Mouse (Mus musculus): ENCODE data around the gene Asb2. TPM values are rescaled to one million over a fixed set of nuclear protein-coding genes. Genes with fewer than 3 reads are reported as not detected.

Gene Asb2
- polyA plus RNA-seq, 1 experiment from 2014 or later, result 254 TPM

GRCm38 (mm10) chr12:103360812-103361211, 5.0 kb upstream of the Asb2 start:
- H3K9me3 ChIP-seq (ENCODE audit: control insufficient read depth, low read length), result no peaks in the 10 kb centered on the region
- 82% methylated on average over 8 of the region's 8 CpGs for WGBS
- H3K27me3 ChIP-seq (ENCODE audit: control insufficient read depth, insufficient read depth, low read length), result no peaks in the 10 kb centered on the region
- peaks cover 29 to 34% of the 10 kb centered on the region in 2 experiments for H3K4me1 ChIP-seq (ENCODE audit: control insufficient read depth in 2 of 2, insufficient read depth in 2 of 2, low read length in 2 of 2)
- H3K4me3 ChIP-seq (ENCODE audit: control insufficient read depth in 1 of 2, insufficient read depth in 1 of 2, low read depth in 1 of 2, low read length in 2 of 2), result no peak overlapping the region
- no peak overlapping the region for H3K4me2 ChIP-seq (ENCODE audit: low read length)
- H3K27ac ChIP-seq (replicated peaks in 1 of 2; ENCODE audit: control insufficient read depth in 1 of 2, insufficient read depth in 1 of 2, low read depth in 2 of 2, low read length in 2 of 2), result no peak overlapping the region
- no peak overlapping the region for H3K9ac ChIP-seq (ENCODE audit: low read length)
- H3K36me3 ChIP-seq (ENCODE audit: control insufficient read depth, insufficient read depth, low read length), result no peaks in the 10 kb centered on the region
- ATAC-seq (ENCODE audit: insufficient number of reproducible peaks, insufficient read depth, low FRiP score, low read depth), result no peak

GRCm38 (mm10) chr12:103358951-103359801, 3.4 kb upstream of the Asb2 start:
- no peak for ATAC-seq (ENCODE audit: insufficient number of reproducible peaks, insufficient read depth, low FRiP score, low read depth)

GRCm38 (mm10) chr12:103358216-103358615, 2.4 kb upstream of the Asb2 start:
- Histone ChIP-seq H3K27me3 (ENCODE audit: control insufficient read depth, insufficient read depth, low read length) (no peaks in the 10 kb centered on the region), H3K36me3 (ENCODE audit: control insufficient read depth, insufficient read depth, low read length) (no peaks in the 10 kb centered on the region), H3K9me3 (ENCODE audit: control insufficient read depth, low read length) (no peaks in the 10 kb centered on the region), H3K4me1 (ENCODE audit: control insufficient read depth in 2 of 2, insufficient read depth in 2 of 2, low read length in 2 of 2) (peaks cover 38 to 42% of the 10 kb centered on the region in 2 experiments), H3K27ac (replicated peaks in 1 of 2; ENCODE audit: control insufficient read depth in 1 of 2, insufficient read depth in 1 of 2, low read depth in 2 of 2, low read length in 2 of 2) (no peak overlapping the region; a peak in 1 of 4 replicates), H3K4me2 (ENCODE audit: low read length) (no peak overlapping the region), H3K9ac (ENCODE audit: low read length) (no peak overlapping the region), H3K4me3 (ENCODE audit: control insufficient read depth in 1 of 2, insufficient read depth in 1 of 2, low read depth in 1 of 2, low read length in 2 of 2) (no peak overlapping the region)
- 45% methylated on average over 8 of the region's 8 CpGs for WGBS
- no peak for ATAC-seq (ENCODE audit: insufficient number of reproducible peaks, insufficient read depth, low FRiP score, low read depth)

More at GRCm38 (mm10) chr12:103358951-103359801, 3.4 kb upstream of the Asb2 start:
- no peak overlapping the region for H3K27ac ChIP-seq (replicated peaks in 1 of 2; ENCODE audit: control insufficient read depth in 1 of 2, insufficient read depth in 1 of 2, low read depth in 2 of 2, low read length in 2 of 2)
- 47% methylated on average over 4 of the region's 4 CpGs for WGBS
- no peaks in the 10 kb centered on the region for H3K36me3 ChIP-seq (ENCODE audit: control insufficient read depth, insufficient read depth, low read length)
- H3K4me1 ChIP-seq (ENCODE audit: control insufficient read depth in 2 of 2, insufficient read depth in 2 of 2, low read length in 2 of 2), result peaks cover 36 to 40% of the 10 kb centered on the region in 2 experiments
- H3K27me3 ChIP-seq (ENCODE audit: control insufficient read depth, insufficient read depth, low read length), result no peaks in the 10 kb centered on the region
- no peak overlapping the region for H3K9ac ChIP-seq (ENCODE audit: low read length)
- no peaks in the 10 kb centered on the region for H3K9me3 ChIP-seq (ENCODE audit: control insufficient read depth, low read length)
- H3K4me2 ChIP-seq (ENCODE audit: low read length), result no peak overlapping the region
- H3K4me3 ChIP-seq (ENCODE audit: control insufficient read depth in 1 of 2, insufficient read depth in 1 of 2, low read depth in 1 of 2, low read length in 2 of 2), result no peak overlapping the region

- 77% methylated on average over 4 of the region's 4 CpGs for WGBS
- Histone ChIP-seq H3K9me3 (ENCODE audit: control insufficient read depth, low read length) (no peaks in the 10 kb centered on the region), H3K27ac (replicated peaks in 1 of 2; ENCODE audit: control insufficient read depth in 1 of 2, insufficient read depth in 1 of 2, low read depth in 2 of 2, low read length in 2 of 2) (peak overlapping the region; percentile 81 to 94; a peak in 3 of 4 replicates), H3K36me3 (ENCODE audit: control insufficient read depth, insufficient read depth, low read length) (no peaks in the 10 kb centered on the region), H3K4me2 (ENCODE audit: low read length) (no peak overlapping the region), H3K9ac (ENCODE audit: low read length) (peak overlapping the region; percentile 70; the same call in 1 of the 2 replicates), H3K27me3 (ENCODE audit: control insufficient read depth, insufficient read depth, low read length) (no peaks in the 10 kb centered on the region), H3K4me3 (ENCODE audit: control insufficient read depth in 1 of 2, insufficient read depth in 1 of 2, low read depth in 1 of 2, low read length in 2 of 2) (no peak overlapping the region), H3K4me1 (ENCODE audit: control insufficient read depth in 2 of 2, insufficient read depth in 2 of 2, low read length in 2 of 2) (peaks cover 33 to 40% of the 10 kb centered on the region in 2 experiments)
- no peak for ATAC-seq (ENCODE audit: insufficient number of reproducible peaks, insufficient read depth, low FRiP score, low read depth)
Measured at GRCm38 (mm10) chr12:103356415-103356748, 581 bp upstream of the Asb2 start.

- peak overlapping the region; percentile 70 for H3K9ac ChIP-seq (ENCODE audit: low read length)
- H3K27me3 ChIP-seq (ENCODE audit: control insufficient read depth, insufficient read depth, low read length), result no peaks in the 10 kb centered on the region
- no peaks in the 10 kb centered on the region for H3K36me3 ChIP-seq (ENCODE audit: control insufficient read depth, insufficient read depth, low read length)
- peak; percentile 90 for ATAC-seq (ENCODE audit: insufficient number of reproducible peaks, insufficient read depth, low FRiP score, low read depth)
- H3K4me3 ChIP-seq (ENCODE audit: control insufficient read depth in 1 of 2, insufficient read depth in 1 of 2, low read depth in 1 of 2, low read length in 2 of 2), result peak overlapping the region; percentile 30 to 40; a peak in 3 of 4 replicates
- 9% methylated on average over 5 of the region's 5 CpGs for WGBS
- H3K4me1 ChIP-seq (ENCODE audit: control insufficient read depth in 2 of 2, insufficient read depth in 2 of 2, low read length in 2 of 2), result peaks cover 24 to 31% of the 10 kb centered on the region in 2 experiments
- H3K4me2 ChIP-seq (ENCODE audit: low read length), result peak overlapping the region; percentile 58
- peak overlapping the region; percentile 87 to 94 for H3K27ac ChIP-seq (replicated peaks in 1 of 2; ENCODE audit: control insufficient read depth in 1 of 2, insufficient read depth in 1 of 2, low read depth in 2 of 2, low read length in 2 of 2)
- no peaks in the 10 kb centered on the region for H3K9me3 ChIP-seq (ENCODE audit: control insufficient read depth, low read length)
Measured at GRCm38 (mm10) chr12:103353538-103353937, 2.3 kb downstream of the Asb2 start.

- 87% methylated on average over 6 of the region's 6 CpGs for WGBS
- H3K4me1 ChIP-seq (ENCODE audit: control insufficient read depth in 2 of 2, insufficient read depth in 2 of 2, low read length in 2 of 2), result peaks cover 19 to 32% of the 10 kb centered on the region in 2 experiments
- H3K9me3 ChIP-seq (ENCODE audit: control insufficient read depth, low read length), result no peaks in the 10 kb centered on the region
- no peak for ATAC-seq (ENCODE audit: insufficient number of reproducible peaks, insufficient read depth, low FRiP score, low read depth)
- no peaks in the 10 kb centered on the region for H3K27me3 ChIP-seq (ENCODE audit: control insufficient read depth, insufficient read depth, low read length)
- peak overlapping the region; percentile 58 for H3K4me2 ChIP-seq (ENCODE audit: low read length)
- peak overlapping the region; percentile 87 to 94 for H3K27ac ChIP-seq (replicated peaks in 1 of 2; ENCODE audit: control insufficient read depth in 1 of 2, insufficient read depth in 1 of 2, low read depth in 2 of 2, low read length in 2 of 2)
- peak overlapping the region; percentile 62 for H3K9ac ChIP-seq (ENCODE audit: low read length)
- no peak overlapping the region for H3K4me3 ChIP-seq (ENCODE audit: control insufficient read depth in 1 of 2, insufficient read depth in 1 of 2, low read depth in 1 of 2, low read length in 2 of 2)
- no peaks in the 10 kb centered on the region for H3K36me3 ChIP-seq (ENCODE audit: control insufficient read depth, insufficient read depth, low read length)
Measured at GRCm38 (mm10) chr12:103352735-103353134, 3.1 kb downstream of the Asb2 start.

- peaks cover 18 to 32% of the 10 kb centered on the region in 2 experiments for H3K4me1 ChIP-seq (ENCODE audit: control insufficient read depth in 2 of 2, insufficient read depth in 2 of 2, low read length in 2 of 2)
- H3K27me3 ChIP-seq (ENCODE audit: control insufficient read depth, insufficient read depth, low read length), result no peaks in the 10 kb centered on the region
- no peaks in the 10 kb centered on the region for H3K9me3 ChIP-seq (ENCODE audit: control insufficient read depth, low read length)
- no peak for ATAC-seq (ENCODE audit: insufficient number of reproducible peaks, insufficient read depth, low FRiP score, low read depth)
- no peak overlapping the region for H3K9ac ChIP-seq (ENCODE audit: low read length)
- H3K4me2 ChIP-seq (ENCODE audit: low read length), result no peak overlapping the region
- H3K36me3 ChIP-seq (ENCODE audit: control insufficient read depth, insufficient read depth, low read length), result peaks cover 14% of the 10 kb centered on the region; the same call in 1 of the 2 replicates
- 6% methylated on average over 3 of the region's 3 CpGs for WGBS
- no peak overlapping the region for H3K4me3 ChIP-seq (ENCODE audit: control insufficient read depth in 1 of 2, insufficient read depth in 1 of 2, low read depth in 1 of 2, low read length in 2 of 2)
- no peak overlapping the region for H3K27ac ChIP-seq (replicated peaks in 1 of 2; ENCODE audit: control insufficient read depth in 1 of 2, insufficient read depth in 1 of 2, low read depth in 2 of 2, low read length in 2 of 2)
Measured at GRCm38 (mm10) chr12:103348506-103348905, 7.3 kb downstream of the Asb2 start.

Data from heart, embryonic 14.5 days (tissue).